Mouse (Mus musculus): ENCODE results near the gene Wdr70. TPM values are rescaled to one million over a fixed set of nuclear protein-coding genes. Genes with fewer than 3 reads are reported as not detected.

The Wdr70 gene
- total RNA-seq, 2 experiments from 2014 or later = 24.6 to 26.3 TPM

- no peak for DNase-seq
Observed at GRCm38 (mm10) chr15:7858841-7859240, 240.2 kb downstream of the Wdr70 start.

- DNase-seq = no peak
Observed at GRCm38 (mm10) chr15:7857418-7857817, 241.6 kb downstream of the Wdr70 start.

GRCm38 (mm10) chr15:7842398-7842797, 256.6 kb downstream of the Wdr70 start:
- DNase-seq = no peak

- no peak for DNase-seq
Observed at GRCm38 (mm10) chr15:7841664-7842063, 257.3 kb downstream of the Wdr70 start.

- DNase-seq = no peak
Observed at GRCm38 (mm10) chr15:7838921-7839309, 260.1 kb downstream of the Wdr70 start.

GRCm38 (mm10) chr15:7838060-7838920, 260.7 kb downstream of the Wdr70 start:
- DNase-seq = no peak

GRCm38 (mm10) chr15:7835404-7835803, 263.6 kb downstream of the Wdr70 start:
- no peak for DNase-seq

- no peak for DNase-seq
Observed at GRCm38 (mm10) chr15:7825530-7825929, 273.5 kb downstream of the Wdr70 start.

GRCm38 (mm10) chr15:7823886-7824285, 275.1 kb downstream of the Wdr70 start:
- no peak for DNase-seq

Small RNA genes within 50 kb of the gene (microRNA-seq; reads per million reads assigned to microRNA genes)
- 0 reads per million in 2 experiments for gene Gm27529

Other genes starting within 250 kb of the Wdr70 start
- 10 to 100 TPM; 10.8 to 15.0 TPM for gene Nup155, start 10.1 kb upstream of the Wdr70 start, total RNA-seq (2021)
- gene Cplane1, start 69.9 kb upstream of the Wdr70 start, total RNA-seq (2021) = 1 to 10 TPM; 5.4 to 9.4 TPM

Data from gastrocnemius, postnatal 10 days (tissue).